Mouse (Mus musculus) lung, postnatal 0 days (tissue): ENCODE measurements around the gene Bud13. TPM values are rescaled to one million over a fixed set of nuclear protein-coding genes. Genes with fewer than 3 reads are reported as not detected.
"Not testable (repeated sequence)": the region's sequence is repeated elsewhere in the genome, so short reads cannot be mapped to it uniquely, and the experiment has no call there.

Source experiments
- ATAC-seq: fragments of 200-750 bp; cut with Nextera tagmentation; 2 replicates; pipeline ENCODE4 v1.8.0; 2017; ENCODE audit warnings: moderate library complexity
- DNase-seq: peaks from one replicate; pipeline ENCODE4 v3.0.0-alpha.2; 2016; ENCODE audit warnings: low spot score
- H3K27ac ChIP-seq: fragments of 300-500 bp; sonication (generic); 2 replicates; pipeline ENCODE4 v1.5.1; 2014; ENCODE audit warnings: antibody characterized with exemption, mild to moderate bottlenecking, low read length, mixed read lengths
- H3K27me3 ChIP-seq: fragments of 300-500 bp; sonication (generic); replicated peaks from 2 replicates; pipeline ENCODE4 v1.6.1; 2014; ENCODE audit warnings: low read length, mixed read lengths; ENCODE audit not compliant: insufficient read depth
- H3K36me3 ChIP-seq: fragments of 300-500 bp; sonication (generic); 2 replicates; pipeline ENCODE4 v1.6.1; 2014; ENCODE audit warnings: low read length, mixed read lengths; ENCODE audit not compliant: insufficient read depth
- H3K4me1 ChIP-seq: fragments of 300-500 bp; sonication (generic); 2 replicates; pipeline ENCODE4 v1.6.1; 2014; ENCODE audit warnings: antibody characterized with exemption, low read depth, low read length, mixed read lengths; ENCODE audit not compliant: insufficient read depth
- H3K4me2 ChIP-seq: fragments of 300-500 bp; sonication (generic); replicated peaks from 2 replicates; pipeline ENCODE4 v1.6.1; 2014; ENCODE audit warnings: low read depth, mild to moderate bottlenecking, low read length, moderate library complexity, mixed read lengths
- H3K4me3 ChIP-seq: fragments of 300-500 bp; sonication (generic); 2 replicates; pipeline ENCODE4 v1.5.1; 2014; ENCODE audit warnings: low read depth, low read length
- H3K9ac ChIP-seq: fragments of 300-500 bp; sonication (generic); replicated peaks from 2 replicates; pipeline ENCODE4 v1.6.1; 2014; ENCODE audit warnings: low read depth, mild to moderate bottlenecking
- H3K9me3 ChIP-seq: fragments of 300-500 bp; sonication (generic); 2 replicates; pipeline ENCODE4 v1.6.1; 2016; ENCODE audit warnings: low read length, mixed read lengths
- CTCF ChIP-seq: IDR thresholded peaks from 2 replicates; pipeline ENCODE4 v1.5.1; 2016; ENCODE audit warnings: antibody characterized with exemption, mild to moderate bottlenecking
- EP300 ChIP-seq: IDR thresholded peaks from 2 replicates; pipeline ENCODE4 v1.6.1; 2016; ENCODE audit warnings: antibody characterized with exemption, mild to moderate bottlenecking, control low read depth
- WGBS: fragments of 180-500 bp; shearing (Covaris S2); extraction: QIAGEN DNeasy Blood & Tissue Kit; methylation state at CpG from one replicate; pipeline ENCODE4 v1.1.7; 2014; 5-methylcytosine and 5-hydroxymethylcytosine counted together
- polyA plus RNA-seq: library from polyadenylated mRNA; unstranded; fragments of >200 nt; fragmentation: Nextera tagmentation; extraction: Ambion mirVana; gene quantifications from 2 replicates; pipeline ENCODE4 v1.2.1, GENCODE M21; 2015

Bud13 gene
- polyA plus RNA-seq, 1 experiment from 2014 or later = 9.9 TPM

GRCm38 (mm10) chr9:46330586-46330895, 47.7 kb downstream of the Bud13 start:
- Histone ChIP-seq H3K36me3 (no peaks in the 10 kb centered on the region), H3K27ac (no peak overlapping the region), H3K4me3 (no peak overlapping the region), H3K27me3 (no peaks in the 10 kb centered on the region), H3K4me2 (no peak overlapping the region), H3K4me1 (0 out of 2 replicates have a peak, but pooled peaks cover 3% of the 10 kb centered on the region), H3K9ac (no peak overlapping the region), H3K9me3 (no peaks in the 10 kb centered on the region)
- TF ChIP-seq EP300 = no peak
- no peak for TF ChIP-seq CTCF
- DNase-seq = no peak
- no peak for ATAC-seq
- WGBS = 54% methylated on average over 6 of the region's 6 CpGs

GRCm38 (mm10) chr9:46331301-46331700, 48.5 kb downstream of the Bud13 start:
- no peak for TF ChIP-seq CTCF
- H3K4me3 ChIP-seq = no peak overlapping the region
- 0 out of 2 replicates have a peak, but pooled peaks cover 3% of the 10 kb centered on the region for H3K4me1 ChIP-seq
- H3K9ac ChIP-seq = no peak overlapping the region
- no peak overlapping the region for H3K27ac ChIP-seq
- no peak for ATAC-seq
- H3K27me3 ChIP-seq = no peaks in the 10 kb centered on the region
- 79% methylated on average over 1 of the region's 1 CpGs for WGBS
- H3K36me3 ChIP-seq = no peaks in the 10 kb centered on the region
- DNase-seq = no peak
- no peak overlapping the region for H3K4me2 ChIP-seq
- no peaks in the 10 kb centered on the region for H3K9me3 ChIP-seq

DNA sequence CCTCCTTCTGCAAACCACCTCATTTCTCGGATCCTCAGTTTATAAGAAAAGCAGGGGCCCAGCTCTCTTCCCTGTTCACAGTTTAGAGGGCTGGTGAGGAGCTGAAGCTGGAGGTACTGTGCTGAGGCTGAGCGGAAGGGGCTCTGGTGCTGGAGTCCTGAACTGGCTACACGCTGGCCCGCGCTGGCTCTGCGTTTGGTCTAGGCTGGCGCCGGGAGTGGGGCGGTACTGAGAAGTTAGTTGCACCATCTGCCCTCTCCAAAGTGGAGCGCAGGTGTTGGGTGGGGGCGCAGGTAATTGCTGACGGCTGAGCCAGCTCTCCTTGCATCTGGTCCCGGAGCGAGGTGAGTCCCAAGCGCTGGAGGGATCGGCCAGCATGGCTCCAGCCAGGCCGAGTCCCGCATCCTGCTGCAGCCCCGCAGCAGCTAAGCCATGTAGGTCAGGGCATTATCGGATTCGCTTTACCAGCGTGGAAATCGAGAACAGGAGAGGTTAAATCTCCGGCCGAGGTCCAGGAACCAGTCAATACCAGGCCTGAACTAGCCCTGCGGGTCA, 51.7 kb downstream of the Bud13 start:
- 36% methylated on average over 26 of the region's 26 CpGs for WGBS
- Histone ChIP-seq H3K9ac (no peak overlapping the region), H3K4me2 (no peak overlapping the region), H3K4me1 (no peaks in the 10 kb centered on the region), H3K36me3 (no peaks in the 10 kb centered on the region), H3K9me3 (no peaks in the 10 kb centered on the region), H3K27ac (no peak overlapping the region), H3K4me3 (no peak overlapping the region), H3K27me3 (no peaks in the 10 kb centered on the region)
- TF ChIP-seq EP300 = no peak
- no peak for TF ChIP-seq CTCF
- ATAC-seq (no peak), DNase-seq (no peak)

- ATAC-seq (no peak), DNase-seq (no peak)
- no peaks in the 10 kb centered on the region for H3K4me1 ChIP-seq
- WGBS = 73% methylated on average over 10 of the region's 10 CpGs
- H3K36me3 ChIP-seq = no peaks in the 10 kb centered on the region
- H3K27me3 ChIP-seq = no peaks in the 10 kb centered on the region
- no peaks in the 10 kb centered on the region for H3K9me3 ChIP-seq
- H3K9ac ChIP-seq = no peak overlapping the region
- TF ChIP-seq CTCF (no peak), EP300 (no peak)
- no peak overlapping the region for H3K4me3 ChIP-seq
- no peak overlapping the region for H3K27ac ChIP-seq
- no peak overlapping the region for H3K4me2 ChIP-seq
Observed at GRCm38 (mm10) chr9:46335461-46335995, 52.7 kb downstream of the Bud13 start.

GRCm38 (mm10) chr9:46336294-46336693, 53.5 kb downstream of the Bud13 start:
- H3K4me2 ChIP-seq, H3K4me1 ChIP-seq, H3K27me3 ChIP-seq, H3K9me3 ChIP-seq, H3K4me3 ChIP-seq, ATAC-seq, H3K9ac ChIP-seq, H3K27ac ChIP-seq, DNase-seq, H3K36me3 ChIP-seq: not testable (repeated sequence)
- 74% methylated on average over 12 of the region's 14 CpGs for WGBS

- H3K27me3 ChIP-seq = no peaks in the 10 kb centered on the region
- ATAC-seq (no peak), DNase-seq (no peak)
- H3K27ac ChIP-seq = no peak overlapping the region
- WGBS = 54% methylated on average over 7 of the region's 7 CpGs
- no peaks in the 10 kb centered on the region for H3K4me1 ChIP-seq
- no peaks in the 10 kb centered on the region for H3K36me3 ChIP-seq
- H3K4me3 ChIP-seq = no peak overlapping the region
- no peak overlapping the region for H3K9ac ChIP-seq
- H3K4me2 ChIP-seq = no peak overlapping the region
- TF ChIP-seq EP300 (no peak), CTCF (no peak)
- H3K9me3 ChIP-seq = no peaks in the 10 kb centered on the region
Observed at GRCm38 (mm10) chr9:46337331-46337730, 54.5 kb downstream of the Bud13 start.

DNA sequence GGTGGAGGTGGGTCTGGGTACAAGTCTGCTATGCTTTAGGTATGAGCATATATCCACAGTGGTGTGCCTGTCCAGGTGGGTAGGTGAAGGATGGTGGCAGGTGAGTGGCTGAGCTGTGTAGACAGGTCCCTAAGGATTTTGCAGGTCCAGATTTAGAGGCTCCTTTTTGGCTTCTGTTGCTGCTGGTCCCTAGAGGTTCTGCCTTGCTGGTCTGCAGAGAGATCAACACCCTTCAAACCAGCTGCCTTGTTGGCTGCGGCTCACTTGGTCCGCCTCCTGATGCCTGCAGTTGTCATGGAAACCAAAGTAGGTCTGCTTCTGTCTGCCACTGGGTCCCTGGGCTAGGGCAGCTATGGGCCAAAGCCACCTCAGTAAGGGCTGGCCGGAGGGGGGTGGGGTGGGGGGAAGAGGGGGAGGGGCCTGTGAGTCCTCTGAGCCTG, 55.1 kb downstream of the Bud13 start:
- ATAC-seq = no peak
- Histone ChIP-seq H3K4me3 (no peak overlapping the region), H3K9ac (no peak overlapping the region), H3K4me2 (no peak overlapping the region), H3K27ac (no peak overlapping the region), H3K27me3 (no peaks in the 10 kb centered on the region), H3K4me1 (no peaks in the 10 kb centered on the region), H3K9me3 (no peaks in the 10 kb centered on the region), H3K36me3 (no peaks in the 10 kb centered on the region)
- 13% methylated on average over 3 of the region's 3 CpGs for WGBS
- DNase-seq = no peak
- TF ChIP-seq EP300 (no peak), CTCF (no peak)
